Mouse (Mus musculus): Measurements from ENCODE around the gene Fcho2.

GRCm38 (mm10) chr13:98786970-98787685 lies 28.1 kb downstream of the Fcho2 start:
- no peak for TF ChIP-seq ZC3H11A (IDR thresholded peaks at IDR 0.05; ENCODE audit: borderline replicate concordance, low read depth, low read length)
- TF ChIP-seq ZNF384 (IDR thresholded peaks at IDR 0.05; ENCODE audit: low read depth, low read length), result no peak
- TF ChIP-seq CHD2 (IDR thresholded peaks at IDR 0.05; ENCODE audit: low read depth, low read length), result no peak
- TF ChIP-seq MAFK (IDR thresholded peaks at IDR 0.05; ENCODE audit: insufficient read depth, low read depth, low read length), result no peak
- no peak for TF ChIP-seq HCFC1 (IDR thresholded peaks at IDR 0.05; ENCODE audit: borderline replicate concordance, insufficient read depth, low read length)

Data from ES-E14 (cell line).